Mouse (Mus musculus): ENCODE measurements at regions not wholly inside any gene's neighbourhood (a gene's known extent, or its start where the extent isn't known, plus 50 kb on each side); places are given as distances from the start of the nearest gene placed in this dataset.
A peak's percentile ranks its signal among the peaks of the same experiment; 100 is the strongest.

GRCm38 (mm10) chr5:41975535-41975934 lies 92.2 kb upstream of the Gm16223 start:
- TF ChIP-seq POLR2A (IDR thresholded peaks at IDR 0.05; ENCODE audit: low read depth, low read length), result no peak
- TF ChIP-seq CTCF (conservative IDR thresholded peaks at IDR 0.05; ENCODE audit: insufficient read depth, insufficient read length, low read depth, low read length), result peak; percentile 31; the same call in 1 of the 2 replicates
